Mouse (Mus musculus): Measurements from ENCODE around the gene Scarf1.
A peak's percentile ranks its signal among the peaks of the same experiment; 100 is the strongest.

The Scarf1 gene

GRCm38 (mm10) chr11:75513336-75513735, at the start of gene Scarf1:
Gene Scarf1 (plus strand): TSS chr11:75513540.
- DNase-seq = no peak

GRCm38 (mm10) chr11:75463624-75464023, 49.7 kb upstream of the Scarf1 start:
- no peak for DNase-seq

- DNase-seq = no peak
These were observed 48.9 kb upstream of the Scarf1 start for GRCm38 (mm10) chr11:75464417-75464816.

- no peak for DNase-seq
These were observed 48.3 kb upstream of the Scarf1 start for GRCm38 (mm10) chr11:75465051-75465450.

GRCm38 (mm10) chr11:75466731-75467505, 46.4 kb upstream of the Scarf1 start:
- DNase-seq = no peak

GRCm38 (mm10) chr11:75467512-75468215, 45.7 kb upstream of the Scarf1 start:
- no peak for DNase-seq

- DNase-seq = no peak
These were observed 44.9 kb upstream of the Scarf1 start for GRCm38 (mm10) chr11:75468410-75468809.

GRCm38 (mm10) chr11:75469261-75469660, 44.1 kb upstream of the Scarf1 start:
- DNase-seq = no peak

- DNase-seq = no peak
These were observed 42.7 kb upstream of the Scarf1 start for GRCm38 (mm10) chr11:75470675-75471074.

- DNase-seq = no peak
These were observed 40.8 kb upstream of the Scarf1 start for GRCm38 (mm10) chr11:75472469-75473081.

GRCm38 (mm10) chr11:75473376-75473775, 40.0 kb upstream of the Scarf1 start:
- no peak for DNase-seq

GRCm38 (mm10) chr11:75486192-75486591, 27.1 kb upstream of the Scarf1 start:
- DNase-seq = no peak

- peak; percentile 98 for DNase-seq
These were observed 26.6 kb upstream of the Scarf1 start, which contains the start of gene Prpf8 for GRCm38 (mm10) chr11:75486601-75487285. Gene Prpf8 (plus strand): TSS chr11:75486816.

- no peak for DNase-seq
These were observed 25.8 kb upstream of the Scarf1 start for GRCm38 (mm10) chr11:75487496-75487895.

- DNase-seq = no peak
These were observed 18.9 kb upstream of the Scarf1 start for GRCm38 (mm10) chr11:75494296-75495049.

GRCm38 (mm10) chr11:75498126-75498525, 15.2 kb upstream of the Scarf1 start:
- no peak for DNase-seq

GRCm38 (mm10) chr11:75508162-75508561, 5.2 kb upstream of the Scarf1 start:
- no peak for DNase-seq

GRCm38 (mm10) chr11:75508904-75509303, 4.4 kb upstream of the Scarf1 start:
- DNase-seq = no peak

- peak; percentile 45 for DNase-seq
These were observed 3.4 kb upstream of the Scarf1 start, which contains the start of gene Rilp for GRCm38 (mm10) chr11:75509741-75510626. Gene Rilp (plus strand): TSS chr11:75510094.

- peak; percentile 91 for DNase-seq
These were observed 2.7 kb upstream of the Scarf1 start for GRCm38 (mm10) chr11:75510627-75510993.

GRCm38 (mm10) chr11:75511213-75511612, 2.1 kb upstream of the Scarf1 start:
- no peak for DNase-seq
